Mouse (Mus musculus) B cell, adult 2 months (primary cell): Measurements from ENCODE around the gene Olfr305.
"Not testable (repeated sequence)": the region's sequence is repeated elsewhere in the genome, so short reads cannot be mapped to it uniquely, and the experiment has no call there.

Source experiments
- DNase-seq, 2 experiments: peaks; one replicate each; pipeline ENCODE4 v3.0.0; 2022

Gene Olfr305

DNA sequence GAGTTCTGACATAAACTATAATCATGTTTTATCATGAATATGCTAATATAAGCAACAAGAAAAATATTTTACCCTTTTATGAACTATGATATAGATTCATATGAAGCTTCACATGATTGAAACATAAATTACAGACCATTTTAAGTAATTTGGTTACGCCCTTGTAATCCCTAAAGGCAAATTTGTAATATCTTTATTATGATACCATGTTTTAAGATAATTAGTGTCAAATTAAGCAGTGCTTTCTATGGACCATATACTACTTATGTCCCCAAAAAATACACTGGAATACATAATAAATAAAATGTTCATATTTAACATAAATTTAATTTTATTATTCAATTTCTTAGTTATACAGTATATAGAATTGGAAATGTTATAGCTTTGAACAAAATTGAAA is at the start of gene Olfr305:
Gene Olfr305, minus strand, starts transcription at position 101 of the 400 bp plus-strand sequence.
- DNase-seq = no peak

DNA sequence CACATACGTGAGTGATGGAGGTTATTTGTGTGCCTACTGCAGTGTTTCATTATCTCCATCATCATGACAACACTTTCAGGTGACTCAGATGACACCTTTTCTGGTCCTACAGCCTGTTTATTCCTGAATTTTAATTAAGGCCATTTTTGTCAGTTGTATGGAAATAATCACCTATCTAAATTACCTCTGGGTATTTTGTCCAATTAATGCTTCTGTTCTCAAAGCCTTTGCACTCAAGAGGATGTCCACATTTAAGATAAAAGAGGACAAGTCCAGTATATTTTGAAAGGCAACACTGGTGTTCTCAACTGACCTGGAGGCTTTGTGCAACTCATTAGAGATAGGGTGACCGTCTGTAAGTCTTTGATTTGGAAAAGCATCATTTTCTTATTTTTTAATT is 36.8 kb upstream of the Olfr305 start, which contains the start of gene Olfr301:
Gene Olfr301, plus strand, starts transcription at position 301 of the 400 bp plus-strand sequence.
- DNase-seq = no peak

DNA sequence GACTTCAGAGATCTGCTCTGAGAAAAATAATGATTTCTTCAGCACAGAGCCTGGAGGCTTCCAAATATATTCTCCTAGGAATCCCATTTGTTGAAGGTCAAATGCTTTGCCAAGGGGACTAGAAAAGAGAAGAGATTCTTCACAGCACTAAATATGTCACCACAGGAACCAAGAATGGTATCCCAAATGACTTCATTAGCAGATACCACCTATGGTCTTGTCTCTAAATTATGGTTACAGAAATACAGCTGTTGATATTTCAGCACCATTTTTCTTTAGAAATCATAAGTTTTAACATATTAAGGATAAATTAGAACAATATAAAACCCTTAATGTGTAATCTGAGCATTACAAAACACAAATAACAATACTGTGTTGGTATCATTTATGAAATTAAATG is 31.0 kb upstream of the Olfr305 start, which contains the start of gene Olfr303:
Gene Olfr303, minus strand, starts transcription at position 101 of the 400 bp plus-strand sequence.
- DNase-seq = no peak

DNA sequence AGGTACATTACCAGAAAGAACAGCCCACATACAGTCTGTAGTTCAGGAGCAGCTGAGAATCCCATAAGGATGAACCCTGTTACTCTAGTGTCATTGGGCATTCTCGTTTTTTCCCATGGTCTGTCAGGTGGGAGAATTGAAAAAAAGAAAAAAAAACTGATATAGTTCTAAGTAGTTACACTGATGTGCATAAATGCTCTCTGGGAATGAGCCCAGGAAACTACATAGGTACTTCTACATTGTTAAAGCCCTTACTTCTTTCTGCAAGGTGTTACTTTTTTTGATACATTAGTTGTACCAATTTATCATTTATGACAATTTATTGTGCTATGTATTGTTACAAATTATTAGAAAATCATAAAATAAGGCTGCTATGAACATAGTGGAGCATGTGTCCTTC is 19.8 kb upstream of the Olfr305 start, which contains the start of gene Olfr304:
Gene Olfr304, minus strand, starts transcription at position 101 of the 400 bp plus-strand sequence.
- DNase-seq = no peak

DNA sequence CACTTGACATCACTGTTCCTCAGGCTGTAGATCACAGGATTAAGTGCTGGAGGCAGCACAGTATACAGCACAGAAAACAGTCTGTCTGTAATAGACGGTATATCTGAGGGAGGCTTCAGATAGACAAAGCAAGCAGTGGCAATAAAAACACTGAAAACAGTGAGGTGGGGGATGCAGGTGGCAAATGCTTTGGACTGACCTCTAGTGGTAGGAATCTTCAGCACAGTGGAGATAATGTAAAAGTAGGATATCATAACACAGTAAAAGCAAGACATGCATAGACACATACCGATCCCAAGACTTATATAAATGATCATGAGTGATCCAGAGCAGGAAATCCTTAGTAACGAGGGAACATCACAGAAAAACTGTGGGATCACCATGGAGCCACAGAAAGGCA is 19.0 kb upstream of the Olfr305 start:
- DNase-seq = no peak

DNA sequence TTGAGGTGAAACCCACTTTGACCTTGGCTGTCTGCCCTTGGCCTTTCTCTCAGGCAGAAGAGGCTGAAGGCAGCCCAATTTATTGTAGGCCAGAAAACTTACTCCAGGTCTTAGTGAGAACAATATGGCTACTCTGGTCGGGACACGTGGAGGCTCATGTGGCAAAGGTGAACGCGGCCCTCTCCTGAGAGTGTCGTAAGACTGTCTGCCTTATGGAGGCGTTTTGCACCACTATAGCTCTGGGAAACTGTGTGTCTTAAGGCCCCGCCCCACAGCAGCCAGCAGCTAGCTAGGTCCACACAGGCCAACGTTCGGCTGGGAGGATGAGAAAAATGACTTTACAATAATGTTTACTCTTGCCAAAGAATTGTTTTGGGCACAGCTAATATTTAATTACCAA is 20.4 kb downstream of the Olfr305 start:
- DNase-seq = not testable (repeated sequence)

DNA sequence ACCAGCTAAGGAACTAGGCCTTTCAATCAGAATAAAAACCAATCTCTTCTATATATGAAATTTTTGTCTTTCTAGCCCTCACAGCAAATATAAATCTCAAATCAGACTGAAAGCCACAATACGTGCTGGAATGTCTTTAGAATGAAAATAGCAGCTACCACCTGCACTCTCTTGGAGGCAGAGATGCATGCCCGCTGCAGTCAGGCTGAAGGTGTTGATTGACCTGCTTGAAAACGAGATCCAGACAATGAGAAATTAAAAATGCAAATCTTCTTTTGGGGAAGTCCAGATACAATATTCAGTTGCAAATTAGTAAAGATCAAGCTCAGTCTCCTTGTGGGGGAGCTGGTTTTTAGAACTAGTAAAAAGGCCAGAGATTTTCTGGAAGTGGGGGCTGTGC is 22.5 kb downstream of the Olfr305 start:
- no peak for DNase-seq

DNA sequence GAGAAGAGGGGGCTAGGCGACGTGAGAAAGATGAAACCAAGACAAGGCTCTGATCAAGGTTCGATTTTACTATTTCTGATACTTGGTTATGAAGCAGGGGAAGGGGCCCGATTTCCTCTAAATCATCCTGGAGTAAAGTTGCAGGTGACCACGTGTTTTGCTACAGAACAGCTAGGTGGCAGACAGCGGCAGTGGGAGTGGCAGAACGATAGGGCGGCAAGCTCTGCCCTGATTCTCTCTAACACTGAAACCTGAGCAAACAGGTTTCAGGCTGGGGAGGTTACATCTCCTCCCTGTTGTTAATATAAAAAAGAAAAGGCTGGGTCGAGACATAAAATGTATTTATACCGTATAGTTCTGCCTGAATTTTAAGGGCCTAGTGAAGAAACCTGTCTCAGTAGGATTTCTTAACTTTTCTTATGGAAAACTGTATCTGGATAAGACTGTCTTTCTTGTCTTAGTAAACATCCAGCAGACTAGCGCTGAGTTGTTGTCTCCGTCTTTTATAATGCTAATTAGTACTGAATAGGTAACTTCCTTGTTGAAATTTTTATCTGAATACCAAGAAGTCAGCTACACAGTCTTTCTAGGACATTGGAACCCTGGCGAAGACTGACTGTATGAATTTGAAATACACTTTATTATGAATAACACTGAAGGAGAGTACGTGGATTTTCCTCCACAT is 23.7 kb downstream of the Olfr305 start:
- no peak for DNase-seq

DNA sequence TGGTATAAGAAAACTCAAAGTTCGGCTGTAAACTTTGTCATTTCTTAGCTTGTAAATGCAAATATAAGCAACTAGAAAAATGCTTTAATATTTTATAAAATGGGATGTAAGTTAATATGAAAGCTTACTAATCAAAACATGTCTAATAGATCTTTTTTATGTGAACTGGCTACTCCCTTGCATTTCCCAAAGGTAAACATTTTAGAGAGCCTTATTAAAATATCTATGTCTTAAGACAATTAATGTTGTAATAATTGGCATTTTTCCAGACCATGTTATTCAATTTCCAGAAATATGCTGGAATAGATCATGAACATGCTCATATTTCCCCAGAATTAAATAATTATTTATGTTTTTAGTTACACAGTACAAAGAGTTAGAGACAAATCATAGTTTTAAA is 29.2 kb downstream of the Olfr305 start, which contains the start of gene Olfr307:
Gene Olfr307, minus strand, starts transcription at position 101 of the 400 bp plus-strand sequence.
- no peak for DNase-seq

DNA sequence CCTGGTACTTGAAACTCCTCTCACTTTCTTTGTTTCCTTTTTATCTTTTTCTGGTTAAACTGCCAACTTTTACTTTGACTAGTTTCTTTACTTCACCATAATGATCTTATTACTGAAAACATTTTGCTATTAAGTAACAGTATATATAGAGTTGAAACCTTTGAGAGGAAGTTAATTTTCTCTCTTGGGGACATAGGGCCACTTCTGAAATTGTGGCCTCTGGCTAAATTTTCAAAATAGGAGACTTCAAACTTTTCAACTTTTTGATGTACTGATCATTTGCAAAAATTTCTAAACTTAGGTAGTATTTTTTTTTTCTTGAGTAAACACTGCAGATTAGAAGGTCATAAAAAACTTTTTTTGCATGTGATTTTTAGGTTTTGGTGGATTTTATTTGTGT is 41.2 kb downstream of the Olfr305 start, which contains the start of gene Olfr308:
Gene Olfr308, minus strand, starts transcription at position 101 of the 400 bp plus-strand sequence.
- DNase-seq = no peak

DNA sequence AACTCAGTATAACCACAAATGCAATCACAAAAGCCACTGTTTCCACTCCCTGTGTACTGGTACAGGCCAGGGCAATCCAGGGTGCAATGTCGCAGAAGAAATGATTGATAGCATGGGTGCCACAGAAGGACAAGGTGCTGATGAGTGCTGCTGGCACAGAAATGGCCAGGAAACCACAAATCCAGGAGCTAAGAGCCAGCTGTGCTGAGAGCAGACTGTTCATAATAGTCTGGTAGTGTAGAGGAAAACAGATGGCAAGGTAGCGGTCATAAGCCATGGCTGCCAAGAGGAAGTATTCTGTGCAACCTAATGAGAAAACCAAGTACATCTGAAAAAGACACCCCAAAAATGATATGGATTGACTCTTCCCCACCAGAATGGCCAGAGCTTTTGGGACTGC is 45.4 kb downstream of the Olfr305 start:
- no peak for DNase-seq

DNA sequence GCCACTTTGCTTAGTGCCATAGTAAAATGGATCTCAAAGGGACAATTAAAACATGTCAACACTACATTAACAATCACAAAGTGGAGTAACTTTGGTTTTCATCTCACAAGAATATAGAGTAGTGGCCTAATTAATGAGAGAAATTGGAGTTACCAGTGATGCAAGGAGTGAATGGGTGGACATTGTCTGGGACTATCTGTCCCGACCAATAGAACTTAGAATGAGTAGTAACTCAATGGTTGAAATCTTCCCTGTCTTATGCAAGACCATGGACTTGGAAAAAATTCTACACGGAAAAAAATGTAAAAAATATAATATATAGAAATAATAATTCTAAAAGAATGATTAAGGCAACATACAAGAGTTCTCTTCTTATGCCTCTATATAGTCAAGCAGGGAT is 53.1 kb downstream of the Olfr305 start, which contains the start of gene Olfr309:
Gene Olfr309, minus strand, starts transcription at position 101 of the 400 bp plus-strand sequence.
- DNase-seq = no peak
